Mouse (Mus musculus) ES-Bruce4 (cell line): ENCODE measurements at regions not wholly inside any gene's neighbourhood (a gene's known extent, or its start where the extent isn't known, plus 50 kb on each side); places are given as distances from the start of the nearest gene placed in this dataset.

ENCODE experiments used
- CTCF ChIP-seq: IDR thresholded peaks from one replicate; pipeline ENCODE4 v1.8.1; 2011; ENCODE audit warnings: low read depth, low read length
- EP300 ChIP-seq: IDR thresholded peaks from 2 replicates; pipeline ENCODE4 v1.6.1; 2011; ENCODE audit warnings: low read depth, low read length; ENCODE audit not compliant: insufficient read depth
- POLR2A ChIP-seq: IDR thresholded peaks from one replicate; pipeline ENCODE4 v1.8.1; 2011; ENCODE audit warnings: low read length; ENCODE audit not compliant: insufficient read depth

DNA sequence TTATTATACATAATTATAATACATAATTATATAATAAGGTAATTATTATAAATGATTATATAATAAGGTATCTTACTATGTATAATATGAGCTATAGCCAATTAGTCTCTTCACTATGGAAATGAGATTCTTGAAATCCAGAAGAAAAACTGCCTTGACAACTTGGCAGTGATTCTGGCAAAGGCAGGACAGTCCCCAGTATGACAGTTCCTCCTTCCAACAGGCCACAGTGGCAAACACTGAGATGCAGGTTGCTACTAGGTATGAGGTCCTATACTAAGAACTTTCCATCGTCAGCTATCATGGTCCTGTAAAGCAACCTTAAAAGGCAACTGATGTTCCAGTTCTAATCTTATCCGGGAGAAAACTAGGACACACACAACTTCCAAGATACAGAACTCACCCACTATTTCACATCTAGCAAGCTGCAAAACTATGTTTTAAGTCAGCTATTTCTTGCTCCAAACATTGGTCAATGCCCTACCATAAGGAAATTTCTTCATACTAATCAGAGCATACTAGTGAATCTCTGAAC is 124.6 kb upstream of the Bank1 start:
- no peak for TF ChIP-seq POLR2A
- no peak for TF ChIP-seq EP300
- TF ChIP-seq CTCF = no peak
